Mouse (Mus musculus): ENCODE measurements around the gene Rplp1. TPM values are rescaled to one million over a fixed set of nuclear protein-coding genes. Genes with fewer than 3 reads are reported as not detected.

The Rplp1 gene
- polyA plus RNA-seq, 1 experiment from 2014 or later = 834 TPM

DNA sequence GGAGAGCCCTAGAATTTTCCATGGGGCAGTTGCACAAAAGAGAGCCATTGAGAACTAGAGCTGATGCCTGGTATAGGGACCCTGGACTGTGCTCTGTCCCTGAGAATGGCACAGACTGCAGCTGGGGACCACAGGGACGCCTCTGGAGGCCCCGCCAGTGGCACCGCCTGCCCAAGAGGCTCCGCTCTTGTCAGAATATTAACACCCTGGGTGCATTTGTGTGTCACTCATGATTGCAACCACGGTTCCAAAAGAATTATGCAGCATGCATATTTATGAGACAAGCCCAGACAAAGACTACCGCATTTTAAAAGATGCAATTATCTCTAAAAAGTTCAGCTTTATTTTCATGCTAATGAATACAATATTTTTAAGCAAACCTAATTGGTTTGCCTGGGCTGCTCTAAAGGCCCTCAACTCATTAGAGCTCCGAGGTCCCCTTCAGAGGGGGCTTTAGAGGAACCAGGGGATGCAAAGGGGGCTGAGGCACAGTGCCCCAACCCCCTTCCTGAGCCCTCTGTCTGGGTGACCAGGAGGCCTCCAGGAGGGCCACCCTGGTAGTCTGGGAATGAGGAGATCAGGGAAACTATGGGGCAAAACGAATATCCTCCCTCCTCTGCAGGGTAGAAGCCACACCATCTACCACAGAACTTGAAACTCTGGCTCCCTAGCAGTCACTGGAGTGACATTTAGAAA, 41.9 kb downstream of the Rplp1 start:
- no peaks in the 10 kb centered on the region for H3K9me3 ChIP-seq (replicated peaks)
- no peak overlapping the region for H3K4me3 ChIP-seq
- no peak for ATAC-seq (replicated peaks; ENCODE audit: insufficient number of reproducible peaks, insufficient read depth, low FRiP score, low read depth)
- WGBS = 72% methylated on average over 8 of the region's 8 CpGs
- H3K36me3 ChIP-seq = no peaks in the 10 kb centered on the region
- H3K4me1 ChIP-seq (replicated peaks) = no peaks in the 10 kb centered on the region
- H3K9ac ChIP-seq = no peak overlapping the region
- no peak overlapping the region for H3K27ac ChIP-seq
- peaks cover 37% of the 10 kb centered on the region for H3K27me3 ChIP-seq
- H3K4me2 ChIP-seq = no peak overlapping the region

DNA sequence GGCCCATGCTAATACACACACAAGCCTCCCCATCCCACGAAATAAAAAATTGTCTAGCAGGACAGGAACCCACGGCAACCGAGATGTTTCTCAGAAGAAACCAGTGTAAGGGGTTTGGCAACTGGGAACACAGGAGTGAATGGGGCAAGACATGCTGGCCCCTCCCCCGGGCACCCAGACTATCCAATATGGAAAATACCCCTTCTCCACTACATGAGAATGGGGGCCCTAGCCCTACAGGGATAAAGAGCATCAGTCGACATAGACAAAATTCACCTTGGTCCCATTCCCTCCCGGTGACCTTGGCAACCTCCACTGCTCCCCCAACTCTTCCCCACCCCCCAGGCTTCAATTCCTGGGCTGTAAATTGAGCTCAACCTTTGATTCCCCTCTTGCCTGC, 42.5 kb downstream of the Rplp1 start:
- WGBS = 81% methylated on average over 6 of the region's 6 CpGs
- Histone ChIP-seq H3K9ac (no peak overlapping the region), H3K4me2 (no peak overlapping the region), H3K4me1 (replicated peaks) (no peaks in the 10 kb centered on the region), H3K27ac (no peak overlapping the region), H3K4me3 (no peak overlapping the region), H3K36me3 (no peaks in the 10 kb centered on the region), H3K27me3 (peaks cover 36% of the 10 kb centered on the region), H3K9me3 (replicated peaks) (no peaks in the 10 kb centered on the region)
- no peak for ATAC-seq (replicated peaks; ENCODE audit: insufficient number of reproducible peaks, insufficient read depth, low FRiP score, low read depth)

DNA sequence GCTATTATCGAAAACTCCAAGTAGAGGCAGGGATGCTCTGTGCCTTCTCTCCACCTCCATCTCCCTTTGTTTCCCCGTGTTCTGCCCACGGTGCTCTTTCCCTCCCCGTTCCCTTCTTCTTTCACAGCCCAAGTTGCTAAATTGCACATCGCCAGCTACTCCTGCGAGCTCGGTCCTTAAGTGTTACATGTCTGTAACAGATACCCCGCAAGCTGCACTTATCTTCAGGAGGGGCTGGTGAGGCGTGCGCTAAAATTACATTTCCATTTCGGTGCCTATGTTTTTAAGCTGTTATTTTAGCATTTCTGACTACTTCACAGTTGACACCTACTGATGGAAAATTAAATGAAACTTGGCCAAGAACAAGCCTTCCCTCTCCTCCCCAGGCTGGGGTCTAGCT, 46.7 kb downstream of the Rplp1 start:
- Histone ChIP-seq H3K4me2 (no peak overlapping the region), H3K4me3 (no peak overlapping the region), H3K4me1 (replicated peaks) (no peaks in the 10 kb centered on the region), H3K36me3 (no peaks in the 10 kb centered on the region), H3K27ac (no peak overlapping the region), H3K27me3 (peaks cover 26% of the 10 kb centered on the region), H3K9me3 (replicated peaks) (no peaks in the 10 kb centered on the region), H3K9ac (no peak overlapping the region)
- no peak for ATAC-seq (replicated peaks; ENCODE audit: insufficient number of reproducible peaks, insufficient read depth, low FRiP score, low read depth)
- 31% methylated on average over 11 of the region's 11 CpGs for WGBS

Other genes starting within 250 kb of the Rplp1 start
- gene Kif23, start 32.2 kb upstream of the Rplp1 start, polyA plus RNA-seq (2015; fragmentation: Nextera tagmentation; extraction: Ambion mirVana) = 61.6 and 78.8 TPM in 2 replicates
- gene Paqr5, start 112.3 kb upstream of the Rplp1 start, polyA plus RNA-seq (2015; fragmentation: Nextera tagmentation; extraction: Ambion mirVana) = 0.37 and 1.5 TPM in 2 replicates
- 7.5 and 10.8 TPM in 2 replicates for gene Glce, start 208.1 kb upstream of the Rplp1 start, polyA plus RNA-seq (2015; fragmentation: Nextera tagmentation; extraction: Ambion mirVana)

Measured in heart, embryonic 15.5 days (tissue).